Mouse (Mus musculus) stomach, embryonic 14.5 days (tissue): ENCODE results near the gene Smyd4. TPM values are rescaled to one million over a fixed set of nuclear protein-coding genes. Genes with fewer than 3 reads are reported as not detected.

Experiments
- ATAC-seq: fragments of 200-750 bp; cut with Nextera tagmentation; 2 replicates; pipeline ENCODE4 v1.8.0; 2017; ENCODE audit warnings: low read depth, moderate TSS enrichment; ENCODE audit not compliant: insufficient number of reproducible peaks, insufficient read depth, low FRiP score
- H3K27ac ChIP-seq: fragments of 300-500 bp; sonication (generic); 2 replicates; pipeline ENCODE4 v1.5.1; 2014; ENCODE audit warnings: mild to moderate bottlenecking, low read length, moderate library complexity, mixed read lengths
- H3K27me3 ChIP-seq: fragments of 300-500 bp; sonication (generic); 2 replicates; pipeline ENCODE4 v1.6.1; 2014; ENCODE audit warnings: low read length, control low read depth, mixed read lengths; ENCODE audit not compliant: control insufficient read depth, insufficient read depth
- H3K36me3 ChIP-seq: fragments of 300-500 bp; sonication (generic); 2 replicates; pipeline ENCODE4 v1.6.1; 2014; ENCODE audit warnings: mild to moderate bottlenecking, control low read depth, low read length, moderate library complexity, mixed read lengths; ENCODE audit not compliant: control insufficient read depth, insufficient read depth
- H3K4me1 ChIP-seq: fragments of 300-500 bp; sonication (generic); 2 replicates; pipeline ENCODE4 v1.6.1; 2014; ENCODE audit warnings: low read length, control low read depth, mixed read lengths; ENCODE audit not compliant: control insufficient read depth, insufficient read depth
- H3K4me2 ChIP-seq: fragments of 300-500 bp; sonication (generic); replicated peaks from 2 replicates; pipeline ENCODE4 v1.6.1; 2014; ENCODE audit warnings: low read depth, low read length, control low read depth
- H3K4me3 ChIP-seq: fragments of 300-500 bp; sonication (generic); 2 replicates; pipeline ENCODE4 v1.5.1; 2014; ENCODE audit warnings: low read depth, low read length, control low read depth
- H3K9ac ChIP-seq: fragments of 300-500 bp; sonication (generic); replicated peaks from 2 replicates; pipeline ENCODE4 v1.6.1; 2014; ENCODE audit warnings: low read depth, mild to moderate bottlenecking, control low read depth, low read length, moderate library complexity, mixed read lengths
- H3K9me3 ChIP-seq: fragments of 300-500 bp; sonication (generic); 2 replicates; pipeline ENCODE4 v1.6.1; 2016; ENCODE audit warnings: low read depth, low read length, control low read depth; ENCODE audit not compliant: control insufficient read depth
- WGBS: fragments of 180-500 bp; shearing (Covaris S2); extraction: QIAGEN DNeasy Blood & Tissue Kit; methylation state at CpG from one replicate; pipeline ENCODE4 v1.1.7; 2014; 5-methylcytosine and 5-hydroxymethylcytosine counted together
- polyA plus RNA-seq: library from polyadenylated mRNA; unstranded; fragments of >200 nt; fragmentation: Nextera tagmentation; extraction: Ambion mirVana; gene quantifications from 2 replicates; pipeline ENCODE4 v1.2.1, GENCODE M21; 2014

Smyd4 gene
- polyA plus RNA-seq, 1 experiment from 2014 or later: 12.6 TPM

DNA sequence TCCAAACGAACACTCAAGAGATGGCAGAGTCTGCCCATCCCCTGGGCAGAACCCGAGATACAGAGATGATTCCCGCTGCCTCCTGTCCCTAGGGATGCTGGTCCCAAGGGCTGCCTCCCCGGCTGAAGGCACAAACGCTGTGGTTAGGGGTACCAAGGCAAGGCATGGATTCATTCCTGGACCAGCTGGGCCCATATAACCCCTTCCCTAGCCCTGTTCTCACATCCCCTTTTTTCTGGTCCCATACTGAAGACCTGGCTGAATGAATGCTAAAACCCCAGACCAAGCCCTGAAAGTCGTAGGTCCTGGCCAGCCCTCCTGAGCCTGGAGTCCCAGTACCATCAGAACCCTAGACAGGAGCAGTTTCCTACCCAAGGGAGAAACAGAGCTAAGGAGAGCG is 92.8 kb downstream of the Smyd4 start:
- no peak overlapping the region for H3K27ac ChIP-seq
- H3K9me3 ChIP-seq: no peaks in the 10 kb centered on the region
- no peak overlapping the region for H3K4me3 ChIP-seq
- no peak overlapping the region for H3K9ac ChIP-seq
- WGBS: 82% methylated on average over 7 of the region's 7 CpGs
- H3K4me2 ChIP-seq: no peak overlapping the region
- H3K4me1 ChIP-seq: 0 out of 2 replicates have a peak, but pooled peaks cover 2% of the 10 kb centered on the region
- H3K27me3 ChIP-seq: no peaks in the 10 kb centered on the region
- peaks cover 15% of the 10 kb centered on the region for H3K36me3 ChIP-seq
- no peak for ATAC-seq

DNA sequence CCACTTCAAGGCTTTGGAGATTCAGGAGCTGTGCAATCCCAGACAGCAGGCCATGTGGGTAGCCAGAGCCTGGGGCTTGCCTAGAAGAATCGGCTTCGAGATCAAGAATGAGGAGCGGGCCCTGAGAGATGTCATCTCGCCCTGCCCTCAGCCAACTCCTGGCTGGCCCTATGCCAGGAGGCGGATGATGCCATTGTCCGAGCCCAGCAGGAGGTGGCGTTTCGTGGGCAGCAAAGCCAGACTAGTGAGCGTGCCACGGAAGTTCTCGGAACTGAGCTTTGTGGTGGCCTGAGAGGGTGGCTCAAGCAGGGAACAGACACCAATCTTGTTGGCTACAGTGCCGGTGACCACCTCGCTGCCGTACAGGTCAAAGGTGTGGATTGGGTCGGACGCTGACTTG is 93.4 kb downstream of the Smyd4 start:
- no peak overlapping the region for H3K27ac ChIP-seq
- 92% methylated on average over 16 of the region's 16 CpGs for WGBS
- H3K27me3 ChIP-seq: no peaks in the 10 kb centered on the region
- H3K4me1 ChIP-seq: 0 out of 2 replicates have a peak, but pooled peaks cover 2% of the 10 kb centered on the region
- ATAC-seq: no peak
- peaks cover 15% of the 10 kb centered on the region for H3K36me3 ChIP-seq
- no peaks in the 10 kb centered on the region for H3K9me3 ChIP-seq
- no peak overlapping the region for H3K4me2 ChIP-seq
- no peak overlapping the region for H3K9ac ChIP-seq
- H3K4me3 ChIP-seq: no peak overlapping the region

DNA sequence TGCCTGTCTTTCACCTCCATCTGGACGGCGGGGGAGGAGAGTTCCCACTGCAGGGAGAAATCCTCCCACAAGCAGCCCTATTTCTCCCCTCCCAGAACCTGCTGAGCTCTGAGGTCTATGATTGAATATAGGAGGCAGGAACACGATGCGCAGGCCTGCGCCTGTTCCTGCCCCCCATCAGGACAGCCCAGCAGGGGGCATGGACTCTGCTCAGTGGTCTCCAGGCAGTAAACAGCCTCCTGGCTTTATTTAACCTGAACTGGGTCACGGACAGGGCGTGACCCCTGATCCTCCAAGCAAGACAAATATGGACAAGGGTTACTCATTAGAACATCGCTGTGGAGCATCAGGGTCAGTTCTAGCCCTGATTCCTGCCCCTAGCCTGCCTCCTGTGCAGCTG is 95.5 kb downstream of the Smyd4 start:
- Histone ChIP-seq H3K4me1 (0 out of 2 replicates have a peak, but pooled peaks cover 2% of the 10 kb centered on the region), H3K27ac (no peak overlapping the region), H3K4me2 (no peak overlapping the region), H3K4me3 (no peak overlapping the region), H3K9me3 (no peaks in the 10 kb centered on the region), H3K9ac (no peak overlapping the region), H3K36me3 (peaks cover 15% of the 10 kb centered on the region), H3K27me3 (no peaks in the 10 kb centered on the region)
- 51% methylated on average over 8 of the region's 8 CpGs for WGBS
- no peak for ATAC-seq

DNA sequence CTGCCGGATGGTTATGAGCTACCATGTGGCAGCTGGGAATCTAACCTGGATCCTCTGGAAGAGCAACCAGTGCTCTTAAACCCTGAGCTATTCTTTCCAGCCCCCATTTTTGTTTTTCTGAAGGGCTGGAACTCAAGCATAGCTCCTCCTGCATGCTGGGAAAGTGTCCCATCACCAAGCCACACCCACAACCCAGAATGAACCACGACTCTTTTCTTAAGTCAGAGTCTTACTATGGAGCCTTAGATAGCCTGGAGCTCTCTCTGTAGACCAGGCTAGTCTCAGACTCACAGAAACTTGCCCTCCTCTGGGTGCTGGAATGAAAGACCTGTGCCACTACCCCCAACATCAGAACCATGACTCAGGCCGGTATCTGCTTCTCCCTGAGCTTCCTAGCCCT is 100.3 kb downstream of the Smyd4 start:
- no peak overlapping the region for H3K4me2 ChIP-seq
- ATAC-seq: no peak
- 83% methylated on average over 3 of the region's 3 CpGs for WGBS

DNA sequence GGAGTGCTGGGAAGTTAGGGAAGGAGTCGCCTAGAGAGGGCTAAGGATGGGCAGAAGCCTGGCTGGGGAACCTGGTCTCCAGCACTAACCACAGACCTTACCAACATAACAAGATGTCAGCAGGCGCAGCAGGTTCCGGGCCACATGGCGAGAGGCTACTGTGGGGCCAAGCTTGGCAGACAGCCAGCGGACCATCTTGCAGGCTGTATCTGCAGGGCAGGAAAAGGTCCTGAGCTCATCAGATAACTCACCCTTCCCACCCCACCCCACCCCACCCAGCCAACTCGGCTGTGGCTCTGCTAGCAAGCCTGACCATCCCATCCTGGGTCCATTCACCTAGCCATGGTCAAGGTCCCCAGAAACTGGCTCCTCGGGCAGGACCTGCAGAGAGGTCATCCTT is 101.5 kb downstream of the Smyd4 start:
- no peaks in the 10 kb centered on the region for H3K27me3 ChIP-seq
- H3K27ac ChIP-seq: no peak overlapping the region
- H3K4me3 ChIP-seq: no peak overlapping the region
- H3K9ac ChIP-seq: no peak overlapping the region
- peaks cover 4% of the 10 kb centered on the region; the same call in 1 of the 2 replicates for H3K4me1 ChIP-seq
- H3K4me2 ChIP-seq: no peak overlapping the region
- no peaks in the 10 kb centered on the region; the same call in 1 of the 2 replicates for H3K36me3 ChIP-seq
- no peak for ATAC-seq
- H3K9me3 ChIP-seq: no peaks in the 10 kb centered on the region
- WGBS: 71% methylated on average over 7 of the region's 7 CpGs

More for the DNA sequence above, 100.3 kb downstream of the Smyd4 start:
- Histone ChIP-seq H3K9me3 (no peaks in the 10 kb centered on the region), H3K27me3 (no peaks in the 10 kb centered on the region), H3K36me3 (peaks cover 3% of the 10 kb centered on the region; the same call in 1 of the 2 replicates), H3K27ac (no peak overlapping the region), H3K9ac (no peak overlapping the region), H3K4me3 (no peak overlapping the region), H3K4me1 (no peaks in the 10 kb centered on the region; the same call in 1 of the 2 replicates)

DNA sequence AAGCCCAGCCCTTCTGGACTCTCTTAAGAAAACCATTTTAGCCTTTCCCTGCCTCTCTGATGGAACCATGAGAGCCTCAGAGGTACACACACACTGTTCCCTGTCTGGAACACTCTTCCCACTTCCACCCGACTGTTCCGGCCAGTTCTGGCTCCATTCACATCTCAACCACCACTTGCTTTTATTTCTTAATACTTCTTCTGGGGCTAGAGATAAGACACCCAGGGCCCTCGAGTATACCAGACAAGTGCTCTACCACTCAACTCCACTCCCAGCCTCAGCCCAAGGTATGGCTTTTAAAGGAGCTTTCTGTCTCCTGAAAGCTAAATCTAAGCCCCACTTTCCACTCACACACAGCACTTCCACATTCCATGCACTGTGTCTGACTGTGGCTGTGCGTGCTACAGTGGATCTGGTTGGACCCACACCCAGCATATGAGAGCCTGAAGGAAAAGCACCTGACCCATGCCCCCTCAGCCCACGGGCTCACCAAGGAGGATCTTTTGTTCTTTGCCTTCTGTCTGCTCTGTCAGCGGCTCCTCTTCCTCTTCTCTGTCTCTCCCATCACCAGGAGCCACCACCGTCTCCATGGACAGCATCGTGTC is 102.2 kb downstream of the Smyd4 start:
- H3K4me2 ChIP-seq: no peak overlapping the region
- no peak overlapping the region for H3K4me3 ChIP-seq
- H3K27me3 ChIP-seq: no peaks in the 10 kb centered on the region
- ATAC-seq: no peak
- H3K9ac ChIP-seq: no peak overlapping the region
- no peaks in the 10 kb centered on the region for H3K9me3 ChIP-seq
- H3K4me1 ChIP-seq: peaks cover 9% of the 10 kb centered on the region
- WGBS: 82% methylated on average over 8 of the region's 8 CpGs
- H3K36me3 ChIP-seq: no peaks in the 10 kb centered on the region; the same call in 1 of the 2 replicates
- no peak overlapping the region for H3K27ac ChIP-seq

DNA sequence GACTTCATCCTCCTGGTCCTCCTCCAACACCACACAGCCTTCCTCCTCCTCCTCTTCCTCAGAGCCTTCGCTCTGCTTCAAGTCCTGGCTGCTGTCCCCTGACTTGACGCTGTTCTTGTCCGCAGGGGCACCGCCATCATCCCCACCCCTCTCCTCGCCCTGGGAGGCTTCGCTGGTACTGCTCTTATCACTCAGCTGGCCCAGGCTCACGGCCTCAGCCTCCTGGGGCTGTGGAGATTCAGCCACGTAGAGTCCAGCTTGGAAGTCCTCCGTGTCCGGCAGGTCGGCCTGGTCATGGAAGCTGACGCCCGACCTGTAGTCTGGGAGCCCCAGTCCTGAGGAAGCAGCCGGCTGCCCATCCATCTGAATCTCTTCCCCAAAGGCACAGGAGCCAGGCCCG is 102.7 kb downstream of the Smyd4 start:
- Histone ChIP-seq H3K4me3 (no peak overlapping the region), H3K4me1 (peaks cover 9% of the 10 kb centered on the region), H3K27ac (no peak overlapping the region), H3K4me2 (no peak overlapping the region), H3K27me3 (no peaks in the 10 kb centered on the region), H3K36me3 (no peaks in the 10 kb centered on the region; the same call in 1 of the 2 replicates), H3K9ac (no peak overlapping the region), H3K9me3 (no peaks in the 10 kb centered on the region)
- ATAC-seq: no peak
- WGBS: 87% methylated on average over 15 of the region's 15 CpGs

DNA sequence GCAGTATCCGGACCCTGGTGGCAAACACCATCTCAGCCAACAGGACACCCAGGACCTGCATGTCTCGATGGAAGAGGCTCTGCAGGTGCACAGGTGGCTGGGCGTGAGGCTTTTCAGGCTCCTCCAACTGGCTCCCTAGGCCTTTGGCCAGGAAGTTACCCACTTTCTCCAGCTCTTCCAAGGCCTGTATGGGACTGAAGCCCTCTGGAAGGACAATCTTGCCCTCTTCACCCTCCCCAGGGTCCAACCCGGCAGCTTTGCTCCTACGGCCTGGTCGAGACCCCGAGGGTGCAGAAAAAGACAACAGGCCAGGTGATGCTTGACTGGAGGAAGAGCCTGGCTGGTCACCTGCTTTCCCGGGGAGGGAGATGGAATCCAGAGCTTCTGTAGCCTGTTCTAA is 103.8 kb downstream of the Smyd4 start:
- Histone ChIP-seq H3K36me3 (no peaks in the 10 kb centered on the region; the same call in 1 of the 2 replicates), H3K4me3 (no peak overlapping the region), H3K9ac (no peak overlapping the region), H3K27ac (no peak overlapping the region), H3K4me1 (peaks cover 9% of the 10 kb centered on the region), H3K4me2 (no peak overlapping the region), H3K9me3 (no peaks in the 10 kb centered on the region), H3K27me3 (no peaks in the 10 kb centered on the region)
- 90% methylated on average over 8 of the region's 8 CpGs for WGBS
- ATAC-seq: no peak
